Mouse (Mus musculus): ENCODE data around the gene Crk.

Gene Crk

GRCm38 (mm10) chr11:75655621-75656545 lies 23.2 kb upstream of the Crk start:
- peak; percentile 62 for DNase-seq (ENCODE audit: low spot score)

DNA sequence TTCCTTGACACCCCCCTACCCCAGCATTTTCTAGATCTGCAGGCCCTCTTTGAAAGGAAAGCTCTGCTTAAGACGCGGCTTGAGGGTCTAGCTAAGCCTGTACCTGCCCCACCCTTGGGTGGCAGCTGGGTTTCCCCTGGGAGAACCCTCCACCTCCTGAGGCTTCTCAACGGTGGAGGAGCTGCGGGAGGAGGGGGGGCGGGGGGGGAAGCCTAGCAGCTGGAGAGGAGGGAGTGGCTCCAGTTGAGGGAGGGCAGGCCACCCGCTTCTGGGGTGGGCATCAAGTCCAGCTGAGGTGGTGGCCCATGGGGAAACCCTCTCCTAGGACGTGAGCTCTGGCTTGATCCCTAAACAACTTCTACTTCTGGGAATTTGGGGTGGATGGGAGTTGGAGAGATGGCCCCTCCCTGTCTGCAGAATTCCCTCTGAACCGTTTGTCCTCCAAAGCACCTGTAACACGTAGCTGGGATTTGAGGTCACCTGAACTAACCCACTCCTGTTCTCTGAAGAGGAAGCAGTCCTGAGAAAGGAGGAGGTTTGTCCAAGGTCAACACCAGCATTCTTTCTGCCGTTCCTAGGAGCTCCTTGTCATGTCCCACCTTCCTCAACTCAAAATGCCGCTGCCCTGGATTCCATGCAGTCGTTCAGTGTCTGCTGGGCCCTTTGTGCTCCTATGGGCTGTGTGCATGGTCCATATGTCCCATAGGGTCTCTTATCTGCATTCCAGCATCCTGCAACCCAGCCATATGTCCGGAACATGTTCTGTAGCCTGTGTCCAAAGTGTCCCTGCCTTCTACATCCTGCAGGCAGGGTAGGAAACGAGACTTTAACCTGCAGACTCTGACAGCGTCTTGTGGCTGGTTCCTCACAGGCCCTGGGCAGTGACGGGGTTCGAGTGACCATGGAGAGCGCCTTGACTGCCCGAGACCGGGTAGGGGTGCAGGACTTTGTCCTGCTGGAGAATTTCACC lies 22.2 kb upstream of the Crk start:
- no peak for DNase-seq (ENCODE audit: low spot score)

- no peak for DNase-seq (ENCODE audit: low spot score)
Measured at GRCm38 (mm10) chr11:75657841-75658240, 21.2 kb upstream of the Crk start.

GRCm38 (mm10) chr11:75658311-75658710 lies 20.7 kb upstream of the Crk start:
- DNase-seq (ENCODE audit: low spot score): no peak

- no peak for DNase-seq (ENCODE audit: low spot score)
Measured at GRCm38 (mm10) chr11:75658996-75659750, 19.9 kb upstream of the Crk start.

DNA sequence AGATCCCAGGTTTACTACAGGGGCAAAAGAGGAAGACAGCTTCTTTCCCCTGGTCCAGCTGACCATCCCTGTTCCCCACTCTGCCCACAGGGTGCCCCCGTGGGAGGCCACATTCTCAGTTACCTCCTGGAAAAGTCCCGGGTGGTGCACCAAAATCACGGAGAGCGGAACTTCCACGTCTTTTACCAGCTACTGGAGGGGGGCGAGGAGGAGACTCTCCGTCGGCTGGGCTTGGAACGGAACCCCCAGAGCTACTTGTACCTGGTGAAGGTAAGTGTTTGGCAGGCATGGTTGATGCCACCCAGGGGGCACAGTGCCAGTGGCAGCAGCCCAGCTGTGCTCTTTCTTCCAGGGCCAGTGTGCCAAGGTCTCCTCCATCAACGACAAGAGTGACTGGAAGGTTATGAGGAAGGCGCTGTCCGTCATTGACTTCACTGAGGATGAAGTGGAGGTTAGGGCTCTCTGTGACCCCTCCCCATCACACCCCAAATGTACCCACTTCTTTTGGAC lies 18.9 kb upstream of the Crk start:
- DNase-seq (ENCODE audit: low spot score): no peak

- no peak for DNase-seq (ENCODE audit: low spot score)
Measured at GRCm38 (mm10) chr11:75660941-75661800, 17.9 kb upstream of the Crk start.

DNA sequence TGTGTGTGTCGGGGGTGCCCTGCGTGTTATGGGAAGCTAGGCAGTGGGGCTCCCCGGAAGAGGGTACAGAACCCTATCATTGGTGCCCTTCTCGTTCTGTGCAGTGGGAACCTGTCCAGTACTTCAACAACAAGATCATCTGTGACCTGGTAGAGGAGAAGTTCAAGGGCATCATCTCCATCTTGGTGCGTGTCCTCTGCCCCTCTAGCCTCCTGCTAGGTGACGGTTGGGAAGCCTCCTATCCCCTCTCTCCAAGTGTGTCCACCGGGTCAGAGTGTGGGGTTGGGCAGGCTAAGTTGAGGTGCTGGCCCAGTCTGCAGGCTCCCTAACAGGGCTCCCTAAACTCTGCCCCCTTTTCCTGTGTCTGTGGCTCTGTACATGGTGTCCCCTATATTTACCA lies 16.9 kb upstream of the Crk start:
- no peak for DNase-seq (ENCODE audit: low spot score)

GRCm38 (mm10) chr11:75666296-75666695 lies 12.8 kb upstream of the Crk start:
- DNase-seq (ENCODE audit: low spot score): no peak

GRCm38 (mm10) chr11:75668621-75669020 lies 10.4 kb upstream of the Crk start:
- no peak for DNase-seq (ENCODE audit: low spot score)

GRCm38 (mm10) chr11:75669176-75669852 lies 9.7 kb upstream of the Crk start:
- no peak for DNase-seq (ENCODE audit: low spot score)

DNA sequence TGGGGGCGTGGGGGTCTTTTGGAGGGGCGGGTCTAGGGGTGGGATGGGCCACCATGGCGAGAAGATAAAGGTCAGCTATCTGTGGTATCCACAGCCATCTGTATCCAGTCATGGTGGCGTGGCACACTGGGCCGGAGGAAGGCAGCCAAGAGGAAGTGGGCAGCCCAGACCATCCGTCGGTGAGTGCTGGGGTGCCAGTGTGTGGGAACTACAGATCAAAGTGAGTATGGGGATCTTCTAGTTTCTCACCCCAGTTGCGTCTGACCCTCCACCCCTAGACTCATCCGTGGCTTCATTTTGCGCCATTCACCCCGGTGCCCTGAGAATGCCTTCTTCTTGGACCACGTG lies 9.2 kb upstream of the Crk start:
- no peak for DNase-seq (ENCODE audit: low spot score)

DNA sequence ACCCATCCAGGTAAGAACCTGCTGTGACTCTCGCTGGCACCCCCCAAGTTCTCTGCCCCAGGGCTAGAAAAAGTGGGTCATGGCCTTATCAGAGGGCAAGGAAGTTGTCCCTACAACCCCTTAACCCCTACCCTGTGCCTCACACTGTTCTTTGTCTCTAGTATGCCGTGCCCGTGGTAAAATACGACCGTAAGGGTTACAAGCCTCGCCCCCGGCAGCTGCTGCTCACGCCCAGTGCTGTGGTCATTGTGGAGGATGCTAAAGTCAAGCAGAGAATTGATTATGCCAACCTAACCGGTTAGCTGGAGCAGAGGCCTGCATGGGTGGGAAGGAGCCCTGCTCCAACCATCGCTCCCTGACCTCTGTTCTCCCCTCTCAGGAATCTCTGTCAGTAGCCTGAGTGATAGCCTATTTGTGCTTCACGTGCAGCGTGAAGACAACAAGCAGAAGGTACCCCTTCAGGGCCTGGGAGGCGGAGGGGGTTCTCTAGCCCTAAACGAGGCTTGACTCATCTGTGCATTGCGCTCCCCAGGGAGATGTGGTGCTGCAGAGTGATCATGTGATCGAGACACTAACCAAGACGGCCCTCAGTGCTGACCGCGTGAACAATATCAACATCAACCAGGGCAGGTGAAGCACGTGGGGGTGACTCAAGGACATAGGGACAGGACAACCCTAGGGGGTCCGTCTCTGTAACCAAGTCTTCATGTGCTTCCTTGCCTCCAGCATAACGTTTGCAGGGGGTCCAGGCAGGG lies 7.5 kb upstream of the Crk start:
- DNase-seq (ENCODE audit: low spot score): no peak

DNA sequence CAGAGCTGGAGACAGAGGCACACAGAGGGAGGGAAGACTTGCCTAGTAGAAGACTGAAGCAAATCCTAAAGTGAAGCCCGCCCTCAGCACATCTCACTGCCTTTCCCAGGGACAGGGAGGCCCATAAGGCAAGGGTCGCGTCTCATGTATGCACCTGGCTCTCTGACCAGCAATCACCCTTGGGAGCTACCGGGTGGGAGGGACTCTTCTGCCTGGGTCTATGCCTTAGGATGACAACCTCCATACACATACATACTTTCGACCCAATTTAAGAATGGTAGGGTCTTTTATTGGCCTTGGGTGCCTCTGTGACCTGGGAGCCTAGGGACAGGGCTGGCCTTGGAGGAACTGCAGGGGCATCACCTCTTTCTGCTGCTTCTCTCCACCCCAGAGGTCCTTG lies 5.6 kb upstream of the Crk start:
- DNase-seq (ENCODE audit: low spot score): no peak

DNA sequence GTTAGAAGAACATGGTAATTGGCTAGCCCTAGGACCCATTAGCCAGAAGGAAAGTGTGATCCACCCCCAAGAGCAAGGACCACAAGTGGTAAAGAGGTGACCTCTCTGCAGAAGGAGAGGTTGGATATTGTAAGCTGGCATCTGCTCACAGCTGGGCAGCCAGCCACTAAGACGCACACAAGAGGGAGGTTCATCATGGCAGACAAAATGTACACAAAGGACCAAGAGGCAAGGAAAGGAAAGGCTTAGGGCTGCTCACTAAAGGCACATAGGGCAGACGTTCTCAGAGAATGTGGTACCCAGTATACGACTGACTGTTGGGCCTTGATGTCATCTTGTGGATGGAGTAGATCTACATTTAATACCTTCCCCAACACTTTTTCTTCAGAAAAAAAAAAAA lies 4.2 kb upstream of the Crk start:
- no peak for DNase-seq (ENCODE audit: low spot score)

DNA sequence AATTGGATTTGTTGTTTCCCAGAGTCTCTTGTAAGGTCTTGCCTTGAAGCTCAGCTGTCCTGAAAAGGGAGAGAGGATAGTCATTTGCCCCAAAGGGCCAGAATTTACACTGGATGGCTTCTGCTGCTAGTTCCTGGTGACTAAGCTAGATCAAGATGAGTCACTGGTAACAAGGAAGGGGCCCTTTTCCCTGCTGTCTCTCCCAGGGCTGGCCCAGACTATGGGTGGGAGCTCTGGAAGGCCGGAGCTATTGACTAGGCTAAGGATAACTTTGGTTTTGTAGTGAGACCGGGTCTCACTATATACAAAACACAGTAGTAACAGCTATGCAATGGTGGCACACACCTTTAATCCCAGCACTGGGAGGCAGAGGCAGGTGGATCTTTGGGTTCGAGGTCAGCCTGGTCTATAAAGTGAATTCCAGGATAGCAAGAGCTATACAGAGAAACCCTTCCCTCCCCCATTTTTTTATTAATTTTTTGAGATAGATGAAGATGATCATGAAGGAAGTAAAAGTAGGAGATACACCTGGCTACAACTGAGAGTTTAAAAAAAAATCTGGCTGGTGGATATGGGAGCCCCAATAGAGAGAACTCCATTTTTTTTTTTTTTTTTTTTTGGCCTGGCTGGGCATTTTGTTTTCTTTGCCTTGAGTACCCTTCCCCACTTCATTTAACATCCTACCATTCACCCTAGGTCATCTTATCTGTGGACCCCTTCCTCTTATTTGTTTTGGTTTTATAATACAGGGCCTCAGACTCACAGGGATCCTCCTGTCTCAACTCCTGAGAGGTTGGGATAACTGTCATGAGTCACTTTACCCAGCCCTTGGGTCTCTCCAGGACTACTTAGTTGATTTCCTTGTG lies 945 bp upstream of the Crk start:
- DNase-seq (ENCODE audit: low spot score): no peak

- peak; percentile 47 for DNase-seq (ENCODE audit: low spot score)
Measured at GRCm38 (mm10) chr11:75679439-75680171, 546 bp downstream of the Crk start.

DNA sequence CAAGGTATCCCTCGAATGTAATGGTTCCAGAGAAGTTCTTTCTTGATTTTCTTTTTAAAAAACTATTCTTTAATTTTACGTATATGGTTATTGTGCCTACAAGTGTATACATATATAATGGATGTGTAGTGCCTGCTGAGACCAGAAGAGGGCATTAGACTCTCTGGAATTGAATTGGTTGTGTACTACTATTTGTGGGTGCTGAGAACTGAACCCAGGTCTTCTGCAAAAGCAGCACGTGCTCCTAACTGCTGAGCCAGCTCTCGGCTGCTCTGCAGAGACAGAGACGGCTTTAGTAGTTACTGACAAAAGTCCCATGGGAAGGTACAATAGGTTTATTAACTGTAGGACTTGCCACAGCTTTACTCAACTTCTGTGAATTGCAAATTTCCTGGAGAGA lies 5.4 kb downstream of the Crk start:
- DNase-seq (ENCODE audit: low spot score): no peak
